Mouse (Mus musculus) adrenal gland, adult 2 months (tissue): ENCODE measurements around the gene Fermt1. TPM values are rescaled to one million over a fixed set of nuclear protein-coding genes. Genes with fewer than 3 reads are reported as not detected.
A peak's percentile ranks its signal among the peaks of the same experiment; 100 is the strongest.

ENCODE experiments used
- DNase-seq: peaks from one replicate; pipeline ENCODE4 v3.0.0; 2021
- polyA plus RNA-seq: library from polyadenylated mRNA; depleted of rRNA; stranded (reverse); fragments of >200 nt; gene quantifications from 2 replicates; pipeline ENCODE4 v1.2.3, GENCODE M21; 2012; rRNA removed
- total RNA-seq, 2 experiments: library from RNA; stranded (reverse); gene quantifications; 2 replicates each; pipeline ENCODE4 v1.2.3; 2021

The Fermt1 gene
- total and polyA plus RNA-seq, 3 experiments, result not detected

DNA sequence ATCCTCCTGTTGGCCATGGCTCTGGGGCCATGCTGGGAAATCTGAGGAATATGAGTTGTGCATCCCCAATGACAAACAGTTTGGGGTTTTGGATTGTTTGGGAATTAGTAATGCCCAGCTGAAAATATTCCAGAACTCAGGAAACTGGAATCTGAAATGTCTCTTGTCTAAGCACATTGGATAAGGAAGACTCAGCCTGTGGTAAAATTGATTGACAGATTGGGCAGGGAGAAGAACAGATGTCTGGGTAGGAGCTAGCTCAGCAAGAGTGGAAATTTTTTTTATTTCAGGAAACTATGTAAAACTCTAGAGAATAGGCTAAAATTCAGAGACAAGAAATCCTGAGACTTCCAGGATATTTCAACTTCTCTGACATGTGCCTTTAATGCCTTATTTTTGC lies 85.3 kb downstream of the Fermt1 start:
- DNase-seq, result no peak

DNA sequence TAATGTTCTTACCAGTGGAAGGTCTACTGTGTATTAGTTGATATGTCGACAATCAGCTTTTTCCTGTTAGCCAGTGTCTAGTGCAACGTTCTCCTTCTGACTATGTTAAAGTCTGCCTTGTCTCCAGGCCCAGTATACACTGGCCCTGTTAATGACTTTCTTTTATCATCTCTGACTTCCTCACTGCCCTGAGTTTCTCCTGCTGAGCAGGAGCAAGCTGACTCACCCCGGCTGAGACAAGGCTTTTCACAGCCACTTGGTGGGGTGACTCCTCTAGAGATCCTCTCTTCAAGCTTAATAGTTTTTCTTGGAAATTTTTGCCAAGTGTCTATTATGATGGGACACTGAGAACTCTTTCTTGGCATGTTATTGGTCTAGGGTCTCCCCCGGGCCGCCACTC lies 89.4 kb downstream of the Fermt1 start:
- peak; percentile 50 for DNase-seq

Other genes starting within 250 kb of the Fermt1 start
- 1,000 to 10,000 TPM; 1,607 to 2,510 TPM for gene Chgb, start 164.6 kb downstream of the Fermt1 start, total RNA-seq
- gene Chgb, start 164.6 kb downstream of the Fermt1 start, polyA plus RNA-seq, result 148 and 289 TPM in 2 replicates
- 10 to 100 TPM; 16.8 to 20.6 TPM for gene Trmt6, start 129.9 kb downstream of the Fermt1 start, total RNA-seq
- gene Trmt6, start 129.9 kb downstream of the Fermt1 start, polyA plus RNA-seq, result 1.2 and 1.3 TPM in 2 replicates
- 1 to 10 TPM; 2.8 to 3.5 TPM for gene Mcm8, start 129.8 kb downstream of the Fermt1 start, total RNA-seq
- gene Mcm8, start 129.8 kb downstream of the Fermt1 start, polyA plus RNA-seq, result 1.2 and 1.4 TPM in 2 replicates
- gene Crls1, start 99.2 kb downstream of the Fermt1 start, total RNA-seq, result 100 to 1,000 TPM; 106 to 129 TPM
- gene Crls1, start 99.2 kb downstream of the Fermt1 start, polyA plus RNA-seq, result 142 and 210 TPM in 2 replicates
- gene Lrrn4, start 65.0 kb downstream of the Fermt1 start, total RNA-seq, result 1 to 10 TPM; 4.4 to 5.1 TPM
- gene Lrrn4, start 65.0 kb downstream of the Fermt1 start, polyA plus RNA-seq, result 8.4 and 10.1 TPM in 2 replicates